Mouse (Mus musculus) liver, embryonic 15.5 days (tissue): Measurements from ENCODE around the gene Iqgap3. TPM values are rescaled to one million over a fixed set of nuclear protein-coding genes. Genes with fewer than 3 reads are reported as not detected.
A peak's percentile ranks its signal among the peaks of the same experiment; 100 is the strongest.

Experiments
- ATAC-seq: fragments of 200-750 bp; cut with Nextera tagmentation; 2 replicates; pipeline ENCODE4 v1.8.0; 2017; ENCODE audit warnings: moderate number of reproducible peaks, mild to moderate bottlenecking, moderate library complexity; ENCODE audit not compliant: insufficient read depth
- H3K27ac ChIP-seq: fragments of 300-500 bp; sonication (generic); replicated peaks from 2 replicates; pipeline ENCODE4 v1.5.1; 2015; ENCODE audit warnings: mild to moderate bottlenecking, inconsistent platforms
- H3K27me3 ChIP-seq: fragments of 300-500 bp; sonication (generic); 2 replicates; pipeline ENCODE4 v1.6.1; 2015; ENCODE audit warnings: mild to moderate bottlenecking, inconsistent platforms
- H3K36me3 ChIP-seq: fragments of 300-500 bp; sonication (generic); replicated peaks from 2 replicates; pipeline ENCODE4 v1.6.1; 2015; ENCODE audit warnings: moderate library complexity, mild to moderate bottlenecking, inconsistent platforms
- H3K4me1 ChIP-seq: fragments of 300-500 bp; sonication (generic); replicated peaks from 2 replicates; pipeline ENCODE4 v1.6.1; 2015; ENCODE audit warnings: inconsistent platforms
- H3K4me2 ChIP-seq: fragments of 300-500 bp; sonication (generic); 2 replicates; pipeline ENCODE4 v1.6.1; 2015; ENCODE audit warnings: moderate library complexity, mild to moderate bottlenecking, inconsistent platforms
- H3K4me3 ChIP-seq: fragments of 300-500 bp; sonication (generic); replicated peaks from 2 replicates; pipeline ENCODE4 v1.5.1; 2015; ENCODE audit warnings: mild to moderate bottlenecking, inconsistent platforms
- H3K9ac ChIP-seq: fragments of 300-500 bp; sonication (generic); 2 replicates; pipeline ENCODE4 v1.6.1; 2015; ENCODE audit warnings: moderate library complexity, mild to moderate bottlenecking, inconsistent platforms
- H3K9me3 ChIP-seq: fragments of 300-500 bp; sonication (generic); replicated peaks from 2 replicates; pipeline ENCODE4 v1.6.1; 2016; ENCODE audit warnings: inconsistent platforms
- WGBS: fragments of 180-500 bp; shearing (Covaris S2); methylation state at CpG from one replicate; pipeline ENCODE4 v1.1.7; 2015; ENCODE audit warnings: mixed read lengths; ENCODE audit not compliant: insufficient replicate concordance; 5-methylcytosine and 5-hydroxymethylcytosine counted together
- polyA plus RNA-seq: library from polyadenylated mRNA; unstranded; fragments of >200 nt; fragmentation: Nextera tagmentation; extraction: Ambion mirVana; gene quantifications from 2 replicates; pipeline ENCODE4 v1.2.1, GENCODE M21; 2015

Gene Iqgap3
- polyA plus RNA-seq = 7.3 and 8.0 TPM in 2 replicates

GRCm38 (mm10) chr3:88081345-88082223, at the start of gene Iqgap3:
Gene Iqgap3, plus strand, starts transcription at chr3:88081971.
- Histone ChIP-seq H3K4me2 (peak within 1 kb of the TSS; percentile 87), H3K27ac (peak within 1 kb of the TSS; percentile 56), H3K4me3 (peak within 1 kb of the TSS; percentile 76), H3K4me1 (peaks cover 23% of the 10 kb centered on the region), H3K27me3 (peaks cover 9% of the 10 kb centered on the region), H3K36me3 (0 out of 2 replicates have a peak, but pooled peaks cover 15% of the 10 kb centered on the region), H3K9ac (peak within 1 kb of the TSS; percentile 62), H3K9me3 (no peaks in the 10 kb centered on the region)
- ATAC-seq = peak; percentile 76
- 17% methylated on average over 33 of the region's 33 CpGs for WGBS

- no peak overlapping the region for H3K27ac ChIP-seq
- H3K9me3 ChIP-seq = no peaks in the 10 kb centered on the region
- 0 out of 2 replicates have a peak, but pooled peaks cover 4% of the 10 kb centered on the region for H3K4me1 ChIP-seq
- 46% methylated on average over 5 of the region's 5 CpGs for WGBS
- peaks cover 57% of the 10 kb centered on the region for H3K27me3 ChIP-seq
- H3K9ac ChIP-seq = no peak overlapping the region
- H3K4me3 ChIP-seq = no peak overlapping the region
- no peak for ATAC-seq
- no peak overlapping the region for H3K4me2 ChIP-seq
- H3K36me3 ChIP-seq = no peaks in the 10 kb centered on the region
Observed at GRCm38 (mm10) chr3:88033506-88033905, 48.3 kb upstream of the Iqgap3 start.

- Histone ChIP-seq H3K4me3 (no peak overlapping the region), H3K9me3 (no peaks in the 10 kb centered on the region)
- WGBS = 55% methylated on average over 1 of the region's 1 CpGs
Observed at GRCm38 (mm10) chr3:88035561-88036293, 46.0 kb upstream of the Iqgap3 start.

GRCm38 (mm10) chr3:88042661-88043421, 38.9 kb upstream of the Iqgap3 start, which contains the start of gene Gpatch4:
Gene Gpatch4, plus strand, starts transcription at chr3:88043108.
- peaks cover 30% of the 10 kb centered on the region for H3K27me3 ChIP-seq
- 7% methylated on average over 36 of the region's 36 CpGs for WGBS
- H3K4me3 ChIP-seq = peak within 1 kb of the TSS; percentile 74
- peaks cover 13% of the 10 kb centered on the region for H3K4me1 ChIP-seq
- H3K27ac ChIP-seq = peak within 1 kb of the TSS; percentile 35; the same call in 1 of the 2 replicates
- H3K4me2 ChIP-seq = peak within 1 kb of the TSS; percentile 72
- H3K36me3 ChIP-seq = no peaks in the 10 kb centered on the region
- H3K9me3 ChIP-seq = no peaks in the 10 kb centered on the region
- peak within 1 kb of the TSS; percentile 39 for H3K9ac ChIP-seq
- peak; percentile 85 for ATAC-seq

More at GRCm38 (mm10) chr3:88035561-88036293, 46.0 kb upstream of the Iqgap3 start:
- no peak overlapping the region for H3K9ac ChIP-seq
- no peak for ATAC-seq
- H3K27me3 ChIP-seq = peaks cover 56% of the 10 kb centered on the region
- H3K4me1 ChIP-seq = 0 out of 2 replicates have a peak, but pooled peaks cover 3% of the 10 kb centered on the region
- H3K36me3 ChIP-seq = no peaks in the 10 kb centered on the region
- no peak overlapping the region for H3K4me2 ChIP-seq
- H3K27ac ChIP-seq = no peak overlapping the region

- Histone ChIP-seq H3K4me2 (no peak overlapping the region), H3K4me3 (no peak overlapping the region), H3K4me1 (peaks cover 6% of the 10 kb centered on the region; the same call in 1 of the 2 replicates), H3K27ac (no peak overlapping the region), H3K36me3 (peaks cover 43% of the 10 kb centered on the region), H3K9ac (no peak overlapping the region), H3K9me3 (no peaks in the 10 kb centered on the region), H3K27me3 (no peaks in the 10 kb centered on the region)
- ATAC-seq = no peak
- 44% methylated on average over 3 of the region's 3 CpGs for WGBS
Observed at GRCm38 (mm10) chr3:88049532-88049931, 32.2 kb upstream of the Iqgap3 start.

GRCm38 (mm10) chr3:88057030-88057429, 24.7 kb upstream of the Iqgap3 start:
- Histone ChIP-seq H3K4me3 (peak overlapping the region; percentile 72), H3K4me2 (peak overlapping the region; percentile 93)

GRCm38 (mm10) chr3:88057902-88058696, 23.7 kb upstream of the Iqgap3 start, which contains the start of gene Naxe:
Gene Naxe, minus strand, starts transcription at chr3:88058495.
- H3K4me1 ChIP-seq = peaks cover 22% of the 10 kb centered on the region
- peak within 1 kb of the TSS; percentile 55 for H3K27ac ChIP-seq
- peak within 1 kb of the TSS; percentile 68 for H3K9ac ChIP-seq
- peak within 1 kb of the TSS; percentile 72 for H3K4me3 ChIP-seq
- no peaks in the 10 kb centered on the region for H3K27me3 ChIP-seq
- peak within 1 kb of the TSS; percentile 93 for H3K4me2 ChIP-seq
- peak; percentile 93 for ATAC-seq
- H3K36me3 ChIP-seq = peaks cover 37% of the 10 kb centered on the region
- WGBS = under 1% methylated on average over 60 of the region's 60 CpGs
- no peaks in the 10 kb centered on the region for H3K9me3 ChIP-seq

More at GRCm38 (mm10) chr3:88057030-88057429, 24.7 kb upstream of the Iqgap3 start:
- H3K4me1 ChIP-seq = peaks cover 22% of the 10 kb centered on the region
- H3K36me3 ChIP-seq = peaks cover 47% of the 10 kb centered on the region
- WGBS = 82% methylated on average over 6 of the region's 6 CpGs
- ATAC-seq = no peak
- H3K27ac ChIP-seq = no peak overlapping the region
- H3K9ac ChIP-seq = peak overlapping the region; percentile 68; the same call in 1 of the 2 replicates
- H3K27me3 ChIP-seq = no peaks in the 10 kb centered on the region
- no peaks in the 10 kb centered on the region for H3K9me3 ChIP-seq

- Histone ChIP-seq H3K4me1 (no peaks in the 10 kb centered on the region), H3K9ac (no peak overlapping the region), H3K4me2 (no peak overlapping the region), H3K36me3 (no peaks in the 10 kb centered on the region), H3K9me3 (no peaks in the 10 kb centered on the region), H3K27ac (no peak overlapping the region), H3K27me3 (peaks cover 18% of the 10 kb centered on the region; the same call in 1 of the 2 replicates), H3K4me3 (no peak overlapping the region)
- ATAC-seq = no peak
- WGBS = 23% methylated on average over 2 of the region's 2 CpGs
Observed at GRCm38 (mm10) chr3:88068386-88068785, 13.4 kb upstream of the Iqgap3 start.

GRCm38 (mm10) chr3:88071783-88072182, 10.0 kb upstream of the Iqgap3 start:
- H3K27me3 ChIP-seq = peaks cover 26% of the 10 kb centered on the region; the same call in 1 of the 2 replicates
- no peak overlapping the region for H3K4me3 ChIP-seq
- H3K27ac ChIP-seq = no peak overlapping the region
- 5% methylated on average over 5 of the region's 5 CpGs for WGBS
- no peak overlapping the region for H3K9ac ChIP-seq
- no peaks in the 10 kb centered on the region for H3K36me3 ChIP-seq
- no peaks in the 10 kb centered on the region for H3K9me3 ChIP-seq
- no peak for ATAC-seq
- H3K4me1 ChIP-seq = no peaks in the 10 kb centered on the region
- H3K4me2 ChIP-seq = no peak overlapping the region

- 43% methylated on average over 2 of the region's 2 CpGs for WGBS
- H3K4me3 ChIP-seq = no peak overlapping the region
- no peaks in the 10 kb centered on the region for H3K9me3 ChIP-seq
- H3K27ac ChIP-seq = no peak overlapping the region
- H3K36me3 ChIP-seq = no peaks in the 10 kb centered on the region
- H3K4me2 ChIP-seq = no peak overlapping the region
- H3K27me3 ChIP-seq = peaks cover 30% of the 10 kb centered on the region
- no peak for ATAC-seq
- H3K4me1 ChIP-seq = no peaks in the 10 kb centered on the region
- H3K9ac ChIP-seq = no peak overlapping the region
Observed at GRCm38 (mm10) chr3:88073631-88074030, 8.1 kb upstream of the Iqgap3 start.
